In the genomic region with DNA sequence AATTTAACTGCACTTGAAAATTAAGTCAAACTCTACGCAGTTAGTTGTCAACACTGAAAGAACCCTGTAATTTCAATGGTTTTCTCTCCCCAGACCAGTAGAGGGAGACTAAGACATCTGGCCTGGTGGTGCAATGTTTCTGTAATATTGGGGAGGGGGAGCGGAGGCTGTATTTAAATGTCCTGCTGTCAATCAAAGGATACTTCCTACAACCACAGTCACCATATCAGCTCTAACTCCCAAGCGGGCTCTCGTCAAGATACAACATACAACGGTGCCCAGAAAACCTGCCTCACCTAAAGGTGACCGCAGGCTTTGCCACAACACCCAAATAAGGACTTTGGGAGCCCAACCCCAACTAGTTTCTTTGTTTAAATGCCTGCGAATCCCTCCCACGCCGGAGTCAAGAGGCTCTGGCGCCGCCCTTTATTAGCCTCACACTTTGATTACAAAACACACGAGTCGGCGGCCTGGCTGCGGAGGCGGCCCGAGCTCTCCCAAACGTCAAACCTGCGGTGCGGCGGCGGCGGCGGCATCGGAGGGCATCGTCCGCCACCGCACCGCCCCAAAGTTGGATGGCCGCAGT, we compare ENCODE assay signal across 8 mouse cellular contexts. TPM values are rescaled to one million over a fixed set of nuclear protein-coding genes. Genes with fewer than 3 reads are reported as not detected.
A peak's percentile ranks its signal among the peaks of the same experiment; 100 is the strongest.
DNase-seq lines count a peak whose midpoint lies in the region; ATAC-seq lines count a peak whose summit lies in the region.

No protein-coding gene starts in this region.

- no peaks in the 10 kb centered on the region for H3K27me3 ChIP-seq in heart, embryonic 11.5 days (ENCODE audit: control insufficient read depth, insufficient read depth, low read length)
- H3K27me3 ChIP-seq in kidney, embryonic 15.5 days: no peaks in the 10 kb centered on the region
- no peaks in the 10 kb centered on the region for H3K27me3 ChIP-seq in liver, embryonic 13.5 days
- H3K27me3 ChIP-seq in stomach, embryonic 14.5 days (ENCODE audit: control insufficient read depth, insufficient read depth, low read length): no peaks in the 10 kb centered on the region

- peak overlapping the region; percentile 95 for H3K9ac ChIP-seq in heart, embryonic 11.5 days (ENCODE audit: low read depth, low read length)
- peak overlapping the region; percentile 99 for H3K9ac ChIP-seq in kidney, embryonic 15.5 days
- peak overlapping the region; percentile 100 for H3K9ac ChIP-seq in liver, embryonic 13.5 days
- peak overlapping the region; percentile 88 for H3K9ac ChIP-seq in stomach, embryonic 14.5 days (replicated peaks; ENCODE audit: low read depth, low read length)

- H3K4me2 ChIP-seq in heart, embryonic 11.5 days: peak overlapping the region; percentile 58
- H3K4me2 ChIP-seq in kidney, embryonic 15.5 days: peak overlapping the region; percentile 82
- peak overlapping the region; percentile 93 for H3K4me2 ChIP-seq in liver, embryonic 13.5 days
- H3K4me2 ChIP-seq in stomach, embryonic 14.5 days (replicated peaks; ENCODE audit: low read depth, low read length): peak overlapping the region; percentile 69

- peak overlapping the region; percentile 95 for H3K27ac ChIP-seq in heart, embryonic 11.5 days (ENCODE audit: low read depth, low read length)
- H3K27ac ChIP-seq in kidney, embryonic 15.5 days: peak overlapping the region; percentile 94
- peak overlapping the region; percentile 99 for H3K27ac ChIP-seq in liver, embryonic 13.5 days
- peak overlapping the region; percentile 97 for H3K27ac ChIP-seq in stomach, embryonic 14.5 days (ENCODE audit: low read length)

- peak; percentile 91 for DNase-seq in CD4-positive, CD25-positive, alpha-beta regulatory T cell, adult 2 months (ENCODE audit: low read depth, low spot score)
- DNase-seq in brain, adult 2 months (ENCODE audit: low read depth, low spot score): peak; percentile 76
- peak; percentile 75 for DNase-seq in liver, embryonic 13.5 days
- peak; percentile 72 to 84 for DNase-seq in natural killer cell, adult 2 months (ENCODE audit: low spot score in 2 of 2)

- peak; percentile 62 for ATAC-seq in erythroid progenitor cell, adult 5-6 weeks (replicated peaks; ENCODE audit: low FRiP score, poor library complexity, severe bottlenecking)
- ATAC-seq in heart, embryonic 11.5 days (replicated peaks; ENCODE audit: insufficient number of reproducible peaks, low FRiP score, low TSS enrichment): 0 out of 2 replicates have a peak, but pooled peaks have one; percentile 21
- peak; percentile 65 for ATAC-seq in kidney, embryonic 15.5 days (replicated peaks; ENCODE audit: low FRiP score)
- ATAC-seq in liver, embryonic 13.5 days (ENCODE audit: low read depth): peak; percentile 24
- peak; percentile 54 for ATAC-seq in stomach, embryonic 14.5 days (ENCODE audit: insufficient number of reproducible peaks, insufficient read depth, low FRiP score, low read depth)

- H3K9me3 ChIP-seq in heart, embryonic 11.5 days (replicated peaks; ENCODE audit: control insufficient read depth, low read length): no peaks in the 10 kb centered on the region
- no peaks in the 10 kb centered on the region for H3K9me3 ChIP-seq in kidney, embryonic 15.5 days (replicated peaks)
- no peaks in the 10 kb centered on the region for H3K9me3 ChIP-seq in liver, embryonic 13.5 days (replicated peaks)
- no peaks in the 10 kb centered on the region for H3K9me3 ChIP-seq in stomach, embryonic 14.5 days (ENCODE audit: control insufficient read depth, low read depth, low read length)

- peaks cover 6% of the 10 kb centered on the region; the same call in 1 of the 2 replicates for H3K4me1 ChIP-seq in heart, embryonic 11.5 days (ENCODE audit: control insufficient read depth, insufficient read depth, low read length)
- H3K4me1 ChIP-seq in kidney, embryonic 15.5 days: 0 out of 2 replicates have a peak, but pooled peaks cover 10% of the 10 kb centered on the region
- peaks cover 42% of the 10 kb centered on the region for H3K4me1 ChIP-seq in liver, embryonic 13.5 days (replicated peaks)
- H3K4me1 ChIP-seq in stomach, embryonic 14.5 days (ENCODE audit: control insufficient read depth, insufficient read depth, low read length): no peaks in the 10 kb centered on the region

- WGBS in heart, embryonic 11.5 days (ENCODE audit: insufficient replicate concordance): under 1% methylated on average over 30 of the region's 30 CpGs
- WGBS in kidney, embryonic 15.5 days: under 1% methylated on average over 30 of the region's 30 CpGs
- under 1% methylated on average over 30 of the region's 30 CpGs for WGBS in liver, embryonic 13.5 days (ENCODE audit: insufficient replicate concordance)
- WGBS in stomach, embryonic 14.5 days: 0% methylated on average over 30 of the region's 30 CpGs

- no peaks in the 10 kb centered on the region for H3K36me3 ChIP-seq in heart, embryonic 11.5 days (ENCODE audit: control insufficient read depth, insufficient read depth, low read length)
- H3K36me3 ChIP-seq in kidney, embryonic 15.5 days: no peaks in the 10 kb centered on the region
- no peaks in the 10 kb centered on the region for H3K36me3 ChIP-seq in liver, embryonic 13.5 days
- no peaks in the 10 kb centered on the region for H3K36me3 ChIP-seq in stomach, embryonic 14.5 days (ENCODE audit: control insufficient read depth, insufficient read depth, low read length)

- peak overlapping the region; percentile 92 for H3K4me3 ChIP-seq in heart, embryonic 11.5 days (ENCODE audit: low read depth, low read length)
- H3K4me3 ChIP-seq in kidney, embryonic 15.5 days (replicated peaks): peak overlapping the region; percentile 99
- H3K4me3 ChIP-seq in liver, embryonic 13.5 days (replicated peaks): peak overlapping the region; percentile 100
- peak overlapping the region; percentile 97 for H3K4me3 ChIP-seq in stomach, embryonic 14.5 days (ENCODE audit: low read depth, low read length)

RNA-seq across cellular contexts. Expression of gene Kdm7a, which starts 1.4 kb away (rescaled TPM):
- total RNA-seq in erythroid progenitor cell, adult 5-6 weeks (2015; ENCODE audit: low replicate concordance): 98.7 and 110 TPM in 2 replicates
- total RNA-seq in erythroid progenitor cell, adult 5-6 weeks (2017; ENCODE audit: low replicate concordance): 147 and 169 TPM in 2 replicates
- polyA plus RNA-seq in heart, embryonic 11.5 days (2014; fragmentation: Nextera tagmentation; extraction: Ambion mirVana): 5.2 and 5.8 TPM in 2 replicates
- polyA plus RNA-seq in kidney, embryonic 15.5 days (2015; fragmentation: Nextera tagmentation; extraction: Ambion mirVana): 6.4 and 6.7 TPM in 2 replicates
- polyA plus RNA-seq in liver, embryonic 13.5 days (2015; fragmentation: Nextera tagmentation; extraction: Ambion mirVana): 9.1 and 11.6 TPM in 2 replicates
- polyA plus RNA-seq in stomach, embryonic 14.5 days (2014; fragmentation: Nextera tagmentation; extraction: Ambion mirVana): 6.5 and 7.2 TPM in 2 replicates

Comparison
In these comparisons a context has a peak if more than half of its experiments do, and no peak if none do; other contexts are left out.
1. Peak in every context shown above with its lines: DNase-seq, ATAC-seq, H3K4me3 ChIP-seq and H3K27ac ChIP-seq.